Mouse (Mus musculus) embryo, embryonic 9.5 days (tissue): ENCODE measurements around the gene Wipf2.
"Not testable (repeated sequence)": the region's sequence is repeated elsewhere in the genome, so short reads cannot be mapped to it uniquely, and the experiment has no call there.

Source experiments
- DNase-seq: peaks from one replicate; pipeline ENCODE4 v3.0.0-alpha.2; 2017; ENCODE audit errors: extremely low spot score

The Wipf2 gene

DNA sequence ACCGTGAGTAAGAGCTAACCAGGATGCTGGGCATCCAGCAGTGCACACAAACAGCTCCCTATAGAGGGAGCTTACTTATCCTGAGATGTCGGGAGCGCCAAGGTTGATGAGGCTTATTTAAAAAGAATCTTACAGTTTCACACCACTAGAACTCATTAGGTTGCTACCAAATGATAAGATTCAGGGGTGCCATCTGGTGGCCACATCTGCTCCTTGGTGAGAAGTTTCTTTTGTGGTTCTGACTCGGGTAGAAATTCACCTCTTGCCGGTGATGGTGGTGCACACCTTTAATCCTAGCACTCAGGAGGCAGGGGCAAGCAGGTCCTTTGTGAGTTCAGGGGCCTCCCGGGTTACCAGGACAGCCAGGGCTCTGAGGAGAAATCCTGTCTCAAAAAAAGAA, 46.2 kb downstream of the Wipf2 start:
- DNase-seq: no peak

GRCm38 (mm10) chr11:98910415-98910814, 47.0 kb downstream of the Wipf2 start:
- DNase-seq: no peak

DNA sequence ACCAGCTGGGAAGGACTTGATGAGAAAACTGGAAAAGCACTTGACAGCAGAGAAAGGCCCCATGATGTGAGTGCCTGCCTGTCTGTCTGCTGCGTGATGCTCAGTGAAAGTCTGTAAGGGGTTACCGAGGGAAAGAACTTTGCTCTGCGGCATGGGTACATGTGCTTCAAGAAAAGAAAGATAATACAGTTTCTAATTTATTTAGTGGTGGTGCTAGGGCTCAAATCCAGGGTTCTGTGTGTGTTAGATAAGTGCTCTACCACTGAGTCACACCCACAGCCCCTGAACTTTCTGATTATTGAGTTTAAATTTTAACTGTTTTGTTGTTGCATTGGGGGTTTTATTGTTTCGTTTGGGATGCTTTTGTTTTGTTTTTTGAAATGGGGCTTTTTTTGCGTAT, 48.1 kb downstream of the Wipf2 start:
- no peak for DNase-seq

DNA sequence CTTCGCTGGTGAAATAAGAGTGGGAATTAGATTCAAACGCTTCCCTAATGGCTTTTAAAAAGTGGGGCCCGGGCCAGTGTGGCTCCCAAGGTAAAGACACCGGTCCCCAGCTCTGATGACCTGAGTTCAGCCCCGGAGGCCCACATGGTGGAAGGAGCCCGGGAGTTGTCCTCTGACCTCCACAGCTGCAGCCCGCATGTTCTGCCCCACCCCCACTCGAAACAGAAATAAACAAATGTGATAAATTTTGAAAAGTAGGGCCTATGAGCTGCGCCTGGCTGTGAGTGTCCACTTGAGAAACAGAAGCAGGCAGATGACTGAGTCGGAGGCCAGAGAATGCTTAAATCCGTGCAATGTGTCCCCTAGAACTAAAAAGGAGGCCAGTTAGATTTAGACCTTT, 50.8 kb downstream of the Wipf2 start:
- DNase-seq: no peak

GRCm38 (mm10) chr11:98916376-98916775, 52.9 kb downstream of the Wipf2 start:
- DNase-seq: not testable (repeated sequence)

DNA sequence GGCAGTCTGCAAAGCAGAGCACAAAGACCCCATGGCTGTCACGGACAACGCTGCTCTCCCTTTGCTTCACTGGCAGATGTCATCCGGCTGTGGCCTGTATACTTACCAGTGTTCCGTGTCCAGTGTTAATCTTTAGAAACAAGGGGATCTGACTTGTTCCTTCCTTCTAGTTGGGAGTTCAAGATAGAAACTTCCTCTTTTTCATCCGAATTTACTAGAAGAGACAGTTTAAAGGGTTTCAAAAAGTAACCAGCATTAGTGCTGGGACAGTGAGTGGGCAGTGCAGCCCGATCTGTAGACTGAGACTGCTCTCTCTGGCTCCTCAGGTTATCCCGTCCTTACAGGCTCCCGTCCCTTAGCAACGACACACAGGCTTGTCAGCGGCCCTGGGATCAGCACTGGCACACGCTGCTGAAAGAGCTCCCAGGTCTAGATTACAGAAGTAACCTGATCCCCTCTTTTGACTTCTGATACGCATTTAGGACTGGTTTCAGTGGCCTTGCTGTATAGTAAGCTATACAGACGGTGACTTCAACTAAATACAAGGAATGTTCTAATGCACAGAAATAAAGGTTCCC, 54.1 kb downstream of the Wipf2 start:
- no peak for DNase-seq

DNA sequence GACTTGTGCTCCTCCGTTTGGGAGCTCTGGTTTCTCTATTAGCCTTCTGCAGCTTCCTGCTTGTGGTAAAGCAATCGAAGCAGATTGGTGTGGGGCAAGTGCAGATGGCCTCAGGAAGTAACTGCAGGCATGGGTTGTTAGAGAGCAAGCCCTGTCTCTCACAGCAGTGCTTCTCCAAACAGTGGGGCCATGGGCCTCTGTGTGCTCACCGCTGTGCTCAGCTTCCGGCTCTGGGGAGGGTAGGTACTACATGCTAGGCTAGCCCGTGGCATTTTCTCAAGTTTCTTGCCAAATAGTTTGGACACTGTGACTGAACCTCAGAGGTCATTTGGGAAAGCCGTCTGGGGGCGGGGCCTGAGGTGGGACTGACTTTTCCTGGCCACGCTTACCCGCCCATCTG, 54.8 kb downstream of the Wipf2 start:
- DNase-seq: no peak

GRCm38 (mm10) chr11:98919009-98919408, 55.6 kb downstream of the Wipf2 start:
- DNase-seq: no peak

- not testable (repeated sequence) for DNase-seq
Measured at GRCm38 (mm10) chr11:98921813-98922212, 58.4 kb downstream of the Wipf2 start.

GRCm38 (mm10) chr11:98922307-98922706, 58.9 kb downstream of the Wipf2 start:
- not testable (repeated sequence) for DNase-seq

- not testable (repeated sequence) for DNase-seq
Measured at GRCm38 (mm10) chr11:98922851-98923711, 59.6 kb downstream of the Wipf2 start.

DNA sequence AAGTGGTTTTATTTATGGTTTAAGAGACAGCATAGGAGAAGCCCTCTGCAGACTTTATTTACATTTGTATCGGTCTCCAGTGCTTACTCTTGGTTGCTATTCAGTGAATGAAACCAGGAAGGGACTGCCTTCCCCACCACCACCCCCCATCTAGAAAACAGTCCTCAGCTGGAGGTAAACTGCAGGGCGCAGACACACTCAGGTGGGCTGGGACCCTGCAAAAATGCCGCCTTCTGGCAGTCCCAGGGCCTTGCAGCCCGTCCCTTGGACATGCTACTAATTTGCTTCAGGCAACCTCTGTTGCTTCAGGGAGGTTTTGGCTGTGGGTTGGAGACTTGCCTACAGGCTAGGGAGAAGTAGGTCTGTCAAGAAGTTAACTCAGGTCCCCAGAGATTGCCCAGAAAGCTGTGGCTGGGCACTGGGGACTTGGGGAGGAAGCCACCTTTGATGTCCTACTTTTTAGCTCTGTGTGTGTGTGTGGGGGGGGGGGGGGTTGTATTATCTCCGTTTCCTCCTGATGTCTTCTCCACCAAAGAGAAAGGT, 61.3 kb downstream of the Wipf2 start:
- DNase-seq: no peak

DNA sequence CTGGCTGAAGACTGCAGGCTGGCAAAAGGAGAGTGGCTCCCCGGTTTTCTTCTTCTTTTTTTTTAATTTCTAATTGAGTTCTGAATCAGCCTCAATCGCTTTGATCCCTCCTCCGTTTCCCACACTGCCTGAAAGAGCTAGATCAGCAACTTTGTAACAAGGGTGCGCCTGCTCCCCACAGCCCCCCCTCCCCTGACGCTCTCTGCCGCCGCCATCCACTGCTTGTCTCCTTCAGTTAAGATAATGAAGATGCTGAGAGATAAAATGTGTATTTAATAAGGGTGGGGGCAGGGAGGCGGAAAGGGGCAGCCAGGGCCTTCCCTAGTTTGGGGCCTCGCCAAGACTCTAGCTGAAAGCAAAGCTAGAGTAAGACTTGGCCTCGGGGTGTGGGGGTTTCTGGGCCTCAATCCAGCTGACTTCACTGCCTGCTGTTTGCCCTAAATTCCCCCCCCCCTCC, 61.9 kb downstream of the Wipf2 start:
- no peak for DNase-seq

- DNase-seq: peak; percentile 84
Measured at GRCm38 (mm10) chr11:98925868-98926311, 62.5 kb downstream of the Wipf2 start.

DNA sequence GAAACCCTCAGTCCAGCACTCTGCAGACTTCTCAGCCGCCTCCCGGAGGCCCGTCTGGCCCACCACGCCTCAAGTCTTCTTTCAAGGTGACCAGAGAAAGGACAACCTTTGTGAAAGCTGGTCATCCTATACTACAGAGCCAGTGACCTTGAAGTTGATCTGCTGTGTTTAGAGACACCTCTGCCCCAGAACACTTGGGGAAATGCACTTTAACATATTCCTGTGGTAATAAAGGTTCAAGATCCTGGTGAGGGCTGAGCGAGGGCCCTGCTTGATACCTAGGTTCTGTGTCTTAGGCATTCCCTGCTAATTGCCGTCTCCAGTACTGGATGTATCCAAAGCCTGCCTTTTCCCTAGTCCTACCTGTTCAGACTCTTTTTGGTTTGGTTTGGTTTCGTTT, 63.1 kb downstream of the Wipf2 start:
- no peak for DNase-seq

DNA sequence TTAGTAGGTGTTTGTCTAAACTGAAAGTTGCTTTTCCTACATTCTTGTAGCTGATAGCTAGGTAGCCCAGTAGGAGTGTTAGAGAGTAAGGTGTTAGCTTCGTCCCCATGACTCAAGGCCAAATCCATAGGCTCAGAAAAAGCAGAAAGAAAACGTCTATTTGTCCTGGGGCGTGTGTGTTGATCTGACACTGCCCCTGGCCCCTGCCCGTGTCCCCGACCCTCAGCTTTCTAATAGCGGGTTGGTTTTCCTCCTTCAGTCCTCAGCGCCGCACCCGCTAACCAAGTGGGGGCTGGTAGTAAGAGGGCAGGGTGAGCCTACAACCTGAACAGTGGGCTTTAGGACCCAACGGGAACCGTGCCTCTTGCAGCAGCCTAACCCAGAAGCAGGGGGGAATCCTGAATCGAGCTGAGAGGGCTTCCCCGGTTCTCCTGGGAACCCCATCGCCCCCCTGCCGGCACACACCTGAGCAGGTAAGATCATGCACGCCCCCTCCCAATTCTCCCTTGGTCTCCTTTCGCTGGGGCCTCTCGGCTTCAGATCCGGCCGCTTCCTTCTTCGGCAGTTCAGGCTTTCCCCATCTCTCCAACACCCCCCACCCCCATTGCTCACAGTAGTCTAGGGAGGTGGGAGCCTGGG, 64.1 kb downstream of the Wipf2 start, which contains the start of gene Rara:
Gene Rara (plus strand): TSS at position 381 of the 639 bp plus-strand sequence.
- no peak for DNase-seq

GRCm38 (mm10) chr11:98928186-98928893, 64.9 kb downstream of the Wipf2 start:
- DNase-seq: no peak

GRCm38 (mm10) chr11:98929503-98929902, 66.1 kb downstream of the Wipf2 start:
- no peak for DNase-seq

DNA sequence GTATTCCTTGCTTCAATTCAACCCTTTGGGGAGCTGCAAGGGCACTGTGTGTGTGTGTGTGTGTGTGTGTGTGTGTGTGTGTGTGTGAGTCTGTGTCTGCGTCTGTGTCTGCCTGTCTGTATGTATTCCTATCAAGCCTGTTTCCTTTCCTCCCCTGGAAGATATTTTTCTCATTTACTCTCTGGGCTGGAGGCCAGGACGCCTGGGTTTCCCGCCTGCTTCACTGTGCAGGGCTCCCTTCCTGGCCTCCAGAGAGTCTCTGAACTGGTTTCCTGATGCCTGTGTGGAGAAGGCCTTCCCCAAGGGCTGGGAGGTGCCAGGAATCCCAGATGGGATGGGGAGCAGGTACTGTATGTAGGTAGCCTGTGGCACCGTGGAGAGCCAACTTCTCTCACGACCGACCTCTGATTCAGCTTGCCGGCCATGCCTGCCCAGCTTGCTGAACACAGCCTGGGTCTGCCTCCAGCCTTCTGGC, 66.7 kb downstream of the Wipf2 start:
- no peak for DNase-seq

GRCm38 (mm10) chr11:98930773-98931512, 67.5 kb downstream of the Wipf2 start:
- no peak for DNase-seq
